Mouse (Mus musculus): ENCODE data around the gene Nebl.
A peak's percentile ranks its signal among the peaks of the same experiment; 100 is the strongest.

Gene Nebl

GRCm38 (mm10) chr2:17509942-17510341, 221.3 kb downstream of the Nebl start:
- DNase-seq, result no peak

GRCm38 (mm10) chr2:17507362-17507761, 223.9 kb downstream of the Nebl start:
- DNase-seq, result no peak

- no peak for DNase-seq
Observed at GRCm38 (mm10) chr2:17504115-17504774, 227.0 kb downstream of the Nebl start.

GRCm38 (mm10) chr2:17501075-17501474, 230.2 kb downstream of the Nebl start:
- DNase-seq, result no peak

GRCm38 (mm10) chr2:17465517-17466174, 265.6 kb downstream of the Nebl start:
- DNase-seq, result no peak

GRCm38 (mm10) chr2:17460434-17460833, 270.8 kb downstream of the Nebl start:
- no peak for DNase-seq

- no peak for DNase-seq
Observed at GRCm38 (mm10) chr2:17453676-17454075, 277.6 kb downstream of the Nebl start.

GRCm38 (mm10) chr2:17448341-17448740, 282.9 kb downstream of the Nebl start:
- no peak for DNase-seq

- DNase-seq, result no peak
Observed at GRCm38 (mm10) chr2:17443581-17443980, 287.7 kb downstream of the Nebl start.

- no peak for DNase-seq
Observed at GRCm38 (mm10) chr2:17438317-17438716, 292.9 kb downstream of the Nebl start.

GRCm38 (mm10) chr2:17436739-17437440, 294.4 kb downstream of the Nebl start:
- DNase-seq, result no peak

GRCm38 (mm10) chr2:17435217-17435616, 296.0 kb downstream of the Nebl start:
- DNase-seq, result no peak

- DNase-seq, result no peak
Observed at GRCm38 (mm10) chr2:17429028-17429427, 302.2 kb downstream of the Nebl start.

GRCm38 (mm10) chr2:17428156-17428555, 303.1 kb downstream of the Nebl start:
- no peak for DNase-seq

GRCm38 (mm10) chr2:17422967-17423366, 308.3 kb downstream of the Nebl start:
- DNase-seq, result no peak

GRCm38 (mm10) chr2:17415347-17415746, 315.9 kb downstream of the Nebl start:
- no peak for DNase-seq

- no peak for DNase-seq
Observed at GRCm38 (mm10) chr2:17414324-17414723, 316.9 kb downstream of the Nebl start.

- peak; percentile 20 to 32 for DNase-seq
Observed at GRCm38 (mm10) chr2:17413496-17414268, 317.6 kb downstream of the Nebl start.

- DNase-seq, result no peak
Observed at GRCm38 (mm10) chr2:17409276-17409675, 322.0 kb downstream of the Nebl start.

GRCm38 (mm10) chr2:17405899-17406531, 325.2 kb downstream of the Nebl start:
- no peak for DNase-seq

GRCm38 (mm10) chr2:17402511-17402910, 328.8 kb downstream of the Nebl start:
- no peak for DNase-seq

GRCm38 (mm10) chr2:17396235-17396634, 335.0 kb downstream of the Nebl start:
- no peak for DNase-seq

GRCm38 (mm10) chr2:17391389-17391788, 339.9 kb downstream of the Nebl start:
- DNase-seq, result no peak

Data from thymus, adult 18-20 months (tissue).